Mouse (Mus musculus) ES-E14 (cell line): Measurements from ENCODE around the gene Tcf12. TPM values are rescaled to one million over a fixed set of nuclear protein-coding genes. Genes with fewer than 3 reads are reported as not detected.

Experiments used
- DNase-seq: peaks from one replicate; pipeline ENCODE4 v3.0.0-alpha.2; 2013; ENCODE audit warnings: low read depth, low spot score
- H3K27ac ChIP-seq: 2 replicates; pipeline ENCODE4 v1.5.1; 2012; ENCODE audit warnings: low read depth, mild to moderate bottlenecking, low read length, moderate library complexity, mixed read lengths; ENCODE audit not compliant: poor library complexity, insufficient read depth, severe bottlenecking
- H3K36me3 ChIP-seq: 2 replicates; pipeline ENCODE4 v1.6.1; 2012; ENCODE audit warnings: mild to moderate bottlenecking, low read length, moderate library complexity, mixed read lengths; ENCODE audit not compliant: control insufficient read depth, poor library complexity, insufficient read depth, severe bottlenecking
- H3K4me1 ChIP-seq, 2 experiments: fragments of 150-350 bp in 1 of 2; sonication (generic) in 1 of 2; 2 replicates each; pipeline ENCODE4 v1.6.1; 2012; ENCODE audit warnings: low read length in 2 of 2, mild to moderate bottlenecking in 1 of 2, mixed read lengths in 1 of 2; ENCODE audit not compliant: control insufficient read depth in 2 of 2, insufficient read depth in 2 of 2, poor library complexity in 1 of 2
- H3K4me3 ChIP-seq, 2 experiments: fragments of 150-350 bp in 1 of 2; sonication (generic) in 1 of 2; 2 replicates each; pipeline ENCODE4 v1.5.1; 2012; ENCODE audit warnings: low read length in 2 of 2, low read depth in 1 of 2, mild to moderate bottlenecking in 1 of 2, mixed read lengths in 1 of 2; ENCODE audit not compliant: insufficient read depth in 1 of 2, poor library complexity in 1 of 2, severe bottlenecking in 1 of 2
- H3K9ac ChIP-seq: 2 replicates; pipeline ENCODE4 v1.6.1; 2012; ENCODE audit warnings: low read depth, mild to moderate bottlenecking, low read length, mixed read lengths; ENCODE audit not compliant: poor library complexity, insufficient read depth, severe bottlenecking
- H3K9me3 ChIP-seq: fragments of 150-350 bp; sonication (generic); 2 replicates; pipeline ENCODE4 v1.6.1; 2012; ENCODE audit warnings: low read depth, mild to moderate bottlenecking, low read length; ENCODE audit not compliant: control insufficient read depth, insufficient read depth
- CHD2 ChIP-seq: IDR thresholded peaks from 2 replicates; pipeline ENCODE4 v1.6.1; 2014; ENCODE audit warnings: mild to moderate bottlenecking, low read depth, low read length, inconsistent platforms
- HCFC1 ChIP-seq: IDR thresholded peaks from 2 replicates; pipeline ENCODE4 v1.6.1; 2012; ENCODE audit warnings: low read length, inconsistent platforms, borderline replicate concordance; ENCODE audit not compliant: insufficient read depth
- MAFK ChIP-seq: IDR thresholded peaks from 2 replicates; pipeline ENCODE4 v1.6.1; 2014; ENCODE audit warnings: mild to moderate bottlenecking, low read depth, low read length, inconsistent platforms; ENCODE audit not compliant: insufficient read depth
- ZC3H11A ChIP-seq: IDR thresholded peaks from 2 replicates; pipeline ENCODE4 v1.6.1; 2012; ENCODE audit warnings: low read depth, mild to moderate bottlenecking, inconsistent platforms, low read length, borderline replicate concordance
- ZNF384 ChIP-seq: IDR thresholded peaks from 2 replicates; pipeline ENCODE4 v1.6.1; 2012; ENCODE audit warnings: low read depth, low read length, inconsistent platforms
- in situ Hi-C, 2 experiments: fragments of 600-800 bp; cut with MboI; formaldehyde crosslinking; loops; one replicate each; pipeline ENCODE4 v1.15.1; 2025; ENCODE audit warnings: low sequenced_read_pairs in 2 of 2, inconsistent platforms in 1 of 2; ENCODE audit not compliant: unreplicated experiment in 2 of 2
- total RNA-seq: library from RNA; depleted of rRNA; stranded (reverse); fragments of 300-350 nt; gene quantifications from 2 replicates; pipeline ENCODE4 v1.2.3, GENCODE M21; 2012

The Tcf12 gene
- total RNA-seq, 1 experiment, result 17.3 TPM

GRCm38 (mm10) chr9:71895291-71895690 is 216.4 kb downstream of the Tcf12 start:
- TF ChIP-seq CHD2 (no peak), ZC3H11A (no peak), HCFC1 (no peak), MAFK (no peak), ZNF384 (no peak)
- Histone ChIP-seq H3K4me1 (no peaks in the 10 kb centered on the region), H3K9ac (no peak overlapping the region), H3K4me3 (no peak overlapping the region), H3K36me3 (no peaks in the 10 kb centered on the region), H3K27ac (no peak overlapping the region), H3K9me3 (no peaks in the 10 kb centered on the region)
- no peak for DNase-seq
- in situ Hi-C loops, result no loop called here

GRCm38 (mm10) chr9:71894943-71895286 is 216.8 kb downstream of the Tcf12 start:
- Histone ChIP-seq H3K9me3 (no peaks in the 10 kb centered on the region), H3K9ac (no peak overlapping the region), H3K4me1 (no peaks in the 10 kb centered on the region), H3K4me3 (no peak overlapping the region), H3K27ac (no peak overlapping the region), H3K36me3 (no peaks in the 10 kb centered on the region)
- DNase-seq, result no peak
- TF ChIP-seq HCFC1 (no peak), MAFK (no peak), ZNF384 (no peak), CHD2 (no peak), ZC3H11A (no peak)
- in situ Hi-C loops, result no loop called here

GRCm38 (mm10) chr9:71894246-71894942 is 217.3 kb downstream of the Tcf12 start:
- DNase-seq, result no peak
- Histone ChIP-seq H3K9ac (no peak overlapping the region), H3K9me3 (no peaks in the 10 kb centered on the region), H3K27ac (no peak overlapping the region), H3K4me1 (no peaks in the 10 kb centered on the region), H3K4me3 (no peak overlapping the region), H3K36me3 (no peaks in the 10 kb centered on the region)
- in situ Hi-C loops, result no loop called here
- TF ChIP-seq ZC3H11A (no peak), ZNF384 (no peak), CHD2 (no peak), MAFK (no peak)

- H3K9me3 ChIP-seq, result no peaks in the 10 kb centered on the region
- no peak overlapping the region for H3K9ac ChIP-seq
- no peak for DNase-seq
- no peaks in the 10 kb centered on the region for H3K36me3 ChIP-seq
- no peak overlapping the region for H3K27ac ChIP-seq
- no peaks in the 10 kb centered on the region for H3K4me1 ChIP-seq
- TF ChIP-seq ZNF384, result no peak
- TF ChIP-seq ZC3H11A, result no peak
- TF ChIP-seq CHD2, result no peak
- no peak for TF ChIP-seq HCFC1
- TF ChIP-seq MAFK, result no peak
- in situ Hi-C loops, result no loop called here
- no peak overlapping the region for H3K4me3 ChIP-seq
These were observed 223.2 kb downstream of the Tcf12 start for GRCm38 (mm10) chr9:71888450-71888849.

GRCm38 (mm10) chr9:71880629-71881028 is 231.0 kb downstream of the Tcf12 start:
- Histone ChIP-seq H3K4me1 (peaks cover 2% of the 10 kb centered on the region in 2 experiments; a peak in 2 of 4 replicates), H3K9ac (no peak overlapping the region), H3K36me3 (no peaks in the 10 kb centered on the region), H3K4me3 (no peak overlapping the region), H3K9me3 (no peaks in the 10 kb centered on the region), H3K27ac (no peak overlapping the region)
- TF ChIP-seq ZC3H11A, result no peak
- no peak for TF ChIP-seq ZNF384
- TF ChIP-seq MAFK, result no peak
- no peak for TF ChIP-seq HCFC1
- TF ChIP-seq CHD2, result no peak
- in situ Hi-C loops, result no loop called here
- DNase-seq, result no peak
